Mouse (Mus musculus) kidney, postnatal 14 days (tissue): ENCODE data around the gene Wdr82.

ENCODE experiments used
- DNase-seq: peaks from one replicate; pipeline ENCODE4 v3.0.0; 2022; ENCODE audit warnings: mixed read lengths

Gene Wdr82

GRCm38 (mm10) chr9:106170556-106171345, at the start of gene Wdr82:
TSS of gene Wdr82 (plus strand) at chr9:106170928.
- DNase-seq: peak; percentile 94

- DNase-seq: peak; percentile 49
Measured at GRCm38 (mm10) chr9:106123599-106123998, 47.1 kb upstream of the Wdr82 start.

GRCm38 (mm10) chr9:106126786-106127251, 43.9 kb upstream of the Wdr82 start:
- DNase-seq: no peak

- no peak for DNase-seq
Measured at GRCm38 (mm10) chr9:106129072-106129471, 41.7 kb upstream of the Wdr82 start.

GRCm38 (mm10) chr9:106130250-106130649, 40.5 kb upstream of the Wdr82 start:
- no peak for DNase-seq

GRCm38 (mm10) chr9:106137671-106138216, 33.0 kb upstream of the Wdr82 start:
- DNase-seq: no peak

GRCm38 (mm10) chr9:106139763-106140162, 31.0 kb upstream of the Wdr82 start:
- no peak for DNase-seq

GRCm38 (mm10) chr9:106141955-106142354, 28.8 kb upstream of the Wdr82 start:
- DNase-seq: no peak

GRCm38 (mm10) chr9:106144176-106144575, 26.6 kb upstream of the Wdr82 start:
- DNase-seq: no peak

GRCm38 (mm10) chr9:106145582-106145981, 25.1 kb upstream of the Wdr82 start:
- no peak for DNase-seq

GRCm38 (mm10) chr9:106147281-106147680, 23.4 kb upstream of the Wdr82 start:
- DNase-seq: no peak

GRCm38 (mm10) chr9:106147851-106148431, 22.8 kb upstream of the Wdr82 start:
- DNase-seq: no peak

- no peak for DNase-seq
Measured at GRCm38 (mm10) chr9:106148541-106149398, 22.0 kb upstream of the Wdr82 start.

GRCm38 (mm10) chr9:106149399-106149754, 21.4 kb upstream of the Wdr82 start:
- DNase-seq: no peak

GRCm38 (mm10) chr9:106154106-106154505, 16.6 kb upstream of the Wdr82 start:
- DNase-seq: peak; percentile 43

GRCm38 (mm10) chr9:106156419-106156818, 14.3 kb upstream of the Wdr82 start:
- peak; percentile 68 for DNase-seq

- DNase-seq: peak; percentile 52
Measured at GRCm38 (mm10) chr9:106156921-106157622, 13.7 kb upstream of the Wdr82 start.

- DNase-seq: no peak
Measured at GRCm38 (mm10) chr9:106157623-106157925, 13.2 kb upstream of the Wdr82 start.

- peak; percentile 77 for DNase-seq
Measured at GRCm38 (mm10) chr9:106158037-106158491, 12.7 kb upstream of the Wdr82 start, which contains the start of gene Glyctk. TSS of gene Glyctk (minus strand) at chr9:106158138.

GRCm38 (mm10) chr9:106159237-106159636, 11.5 kb upstream of the Wdr82 start:
- no peak for DNase-seq

GRCm38 (mm10) chr9:106159784-106160301, 10.9 kb upstream of the Wdr82 start:
- peak; percentile 97 for DNase-seq

- no peak for DNase-seq
Measured at GRCm38 (mm10) chr9:106160426-106160825, 10.3 kb upstream of the Wdr82 start.
